Mouse (Mus musculus): ENCODE measurements around the gene Cfap20. TPM values are rescaled to one million over a fixed set of nuclear protein-coding genes. Genes with fewer than 3 reads are reported as not detected.
"Not testable (repeated sequence)": the region's sequence is repeated elsewhere in the genome, so short reads cannot be mapped to it uniquely, and the experiment has no call there.

Gene Cfap20
- polyA plus RNA-seq, 1 experiment from 2014 or later: 151 TPM

DNA sequence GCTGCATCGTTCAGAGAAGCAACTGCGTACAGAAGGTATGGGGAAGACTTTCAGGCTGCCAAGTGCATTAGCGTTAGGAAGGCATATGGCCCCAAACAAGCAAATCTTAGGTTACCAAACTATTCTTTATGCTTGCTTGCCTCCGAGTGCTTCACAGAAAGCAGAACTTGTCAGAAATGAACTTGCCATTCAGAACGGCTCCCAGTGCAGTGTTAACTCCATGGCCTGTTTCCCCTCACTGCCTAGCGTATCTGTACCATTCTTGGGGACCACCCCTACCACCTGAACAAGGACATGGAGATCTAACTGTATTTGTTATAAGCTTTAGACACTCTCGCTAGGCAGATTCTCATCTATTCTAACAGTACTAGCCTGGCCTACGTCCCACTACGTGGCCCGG is 47.4 kb downstream of the Cfap20 start:
- 86% methylated on average over 10 of the region's 10 CpGs for WGBS
- Histone ChIP-seq H3K9me3 (peaks cover 4% of the 10 kb centered on the region; the same call in 1 of the 2 replicates), H3K9ac (no peak overlapping the region), H3K27me3 (replicated peaks) (no peaks in the 10 kb centered on the region), H3K27ac (replicated peaks) (no peak overlapping the region), H3K36me3 (no peaks in the 10 kb centered on the region), H3K4me1 (peaks cover 14% of the 10 kb centered on the region), H3K4me2 (no peak overlapping the region), H3K4me3 (no peak overlapping the region)
- no peak for ATAC-seq (ENCODE audit: extremely low read depth, insufficient number of reproducible peaks, low FRiP score, low TSS enrichment)

DNA sequence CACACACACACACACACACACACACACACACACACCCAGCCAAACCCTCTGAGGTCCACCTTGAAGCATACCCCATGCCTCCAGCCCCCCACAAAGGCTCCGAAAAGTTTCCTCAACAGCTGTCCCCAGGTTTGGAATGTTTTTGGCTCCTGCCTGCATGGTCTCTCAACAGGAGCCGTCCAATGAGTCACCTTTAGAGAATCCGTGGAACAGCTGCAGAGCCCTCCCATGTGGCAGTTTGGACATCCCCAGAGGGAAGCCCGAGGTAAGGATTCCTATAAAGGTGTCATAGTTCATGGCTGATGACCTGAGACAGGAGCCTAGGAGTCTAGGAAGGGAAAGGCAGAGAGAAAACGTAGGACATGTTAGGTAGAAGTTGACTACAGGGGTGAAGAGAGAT is 48.6 kb downstream of the Cfap20 start:
- no peak for ATAC-seq (ENCODE audit: extremely low read depth, insufficient number of reproducible peaks, low FRiP score, low TSS enrichment)
- WGBS: 61% methylated on average over 5 of the region's 5 CpGs
- H3K9me3 ChIP-seq: peaks cover 6% of the 10 kb centered on the region; the same call in 1 of the 2 replicates
- H3K27me3 ChIP-seq (replicated peaks): no peaks in the 10 kb centered on the region
- no peak overlapping the region for H3K9ac ChIP-seq
- no peak overlapping the region for H3K27ac ChIP-seq (replicated peaks)
- no peak overlapping the region for H3K4me2 ChIP-seq
- H3K36me3 ChIP-seq: no peaks in the 10 kb centered on the region
- H3K4me1 ChIP-seq: peaks cover 10% of the 10 kb centered on the region; the same call in 1 of the 2 replicates
- no peak overlapping the region for H3K4me3 ChIP-seq

GRCm38 (mm10) chr8:95384501-95384900 is 50.2 kb downstream of the Cfap20 start:
- Histone ChIP-seq H3K4me3 (no peak overlapping the region), H3K9me3 (peaks cover 6% of the 10 kb centered on the region; the same call in 1 of the 2 replicates), H3K27me3 (replicated peaks) (no peaks in the 10 kb centered on the region), H3K9ac (no peak overlapping the region), H3K27ac (replicated peaks) (no peak overlapping the region), H3K4me1 (0 out of 2 replicates have a peak, but pooled peaks cover 2% of the 10 kb centered on the region), H3K36me3 (no peaks in the 10 kb centered on the region), H3K4me2 (no peak overlapping the region)
- 77% methylated on average over 3 of the region's 3 CpGs for WGBS
- no peak for ATAC-seq (ENCODE audit: extremely low read depth, insufficient number of reproducible peaks, low FRiP score, low TSS enrichment)

DNA sequence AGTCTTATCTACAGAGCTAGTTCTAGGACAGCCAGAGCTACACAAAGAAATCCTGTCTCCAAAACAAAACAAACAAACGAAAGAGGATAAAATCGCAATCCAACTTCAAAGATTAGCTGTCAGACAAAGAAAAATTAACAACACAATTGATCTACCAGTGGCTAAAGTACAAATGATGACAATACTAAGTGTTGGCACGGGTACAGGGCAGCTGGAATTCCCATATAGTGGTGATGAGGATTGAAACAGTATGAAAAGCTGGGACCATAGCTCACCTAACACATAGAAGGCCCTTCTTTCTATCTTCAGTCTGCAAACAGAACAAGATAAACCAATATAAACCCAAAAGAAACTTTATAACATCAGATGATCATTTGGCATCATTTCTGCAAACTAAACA is 53.1 kb downstream of the Cfap20 start:
- Histone ChIP-seq H3K4me1 (peaks cover 23% of the 10 kb centered on the region), H3K4me2 (no peak overlapping the region), H3K36me3 (no peaks in the 10 kb centered on the region), H3K27me3 (replicated peaks) (no peaks in the 10 kb centered on the region), H3K9me3 (peaks cover 6% of the 10 kb centered on the region; the same call in 1 of the 2 replicates), H3K4me3 (no peak overlapping the region), H3K27ac (replicated peaks) (no peak overlapping the region), H3K9ac (no peak overlapping the region)
- no peak for ATAC-seq (ENCODE audit: extremely low read depth, insufficient number of reproducible peaks, low FRiP score, low TSS enrichment)
- WGBS: 71% methylated on average over 3 of the region's 3 CpGs

- H3K4me1 ChIP-seq: peaks cover 30% of the 10 kb centered on the region
- H3K4me2 ChIP-seq: no peak overlapping the region
- H3K9ac ChIP-seq: no peak overlapping the region
- H3K9me3 ChIP-seq: peaks cover 6% of the 10 kb centered on the region; the same call in 1 of the 2 replicates
- H3K27me3 ChIP-seq (replicated peaks): no peaks in the 10 kb centered on the region
- H3K27ac ChIP-seq (replicated peaks): no peak overlapping the region
- no peaks in the 10 kb centered on the region for H3K36me3 ChIP-seq
- no peak overlapping the region for H3K4me3 ChIP-seq
- no peak for ATAC-seq (ENCODE audit: extremely low read depth, insufficient number of reproducible peaks, low FRiP score, low TSS enrichment)
These were observed 53.7 kb downstream of the Cfap20 start for GRCm38 (mm10) chr8:95380953-95381352.

GRCm38 (mm10) chr8:95378928-95379327 is 55.7 kb downstream of the Cfap20 start:
- H3K9me3 ChIP-seq; H3K36me3 ChIP-seq; H3K9ac ChIP-seq; H3K4me2 ChIP-seq; H3K4me3 ChIP-seq; H3K27me3 ChIP-seq (replicated peaks); ATAC-seq (ENCODE audit: extremely low read depth, insufficient number of reproducible peaks, low FRiP score, low TSS enrichment); H3K27ac ChIP-seq (replicated peaks): not testable (repeated sequence)
- WGBS: 88% methylated on average over 11 of the region's 11 CpGs
- peaks cover 35% of the 10 kb centered on the region for H3K4me1 ChIP-seq

DNA sequence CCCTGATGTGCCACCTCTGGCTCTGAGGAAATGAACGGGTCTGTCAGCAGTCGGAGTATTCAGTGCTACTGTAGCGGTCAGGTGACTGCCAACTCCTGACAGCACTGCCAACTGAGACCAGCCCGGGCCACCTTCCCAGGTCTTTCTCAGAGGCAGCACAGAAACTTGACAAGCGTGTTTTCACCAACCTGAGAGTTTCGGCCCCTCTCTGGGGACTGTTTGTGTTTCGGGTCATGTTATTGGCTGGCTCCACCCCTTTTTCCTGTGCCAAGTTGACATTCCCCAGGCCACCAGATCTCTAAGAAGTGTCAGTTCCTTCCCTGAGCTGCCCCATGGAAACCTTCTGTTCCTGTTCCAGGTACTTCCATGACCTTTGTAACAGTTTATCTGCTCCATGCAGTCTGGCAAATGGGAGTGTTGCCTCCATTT is 56.8 kb downstream of the Cfap20 start:
- Histone ChIP-seq H3K4me3 (no peak overlapping the region), H3K4me1 (peaks cover 45% of the 10 kb centered on the region), H3K27me3 (replicated peaks) (no peaks in the 10 kb centered on the region), H3K36me3 (peaks cover 18% of the 10 kb centered on the region), H3K4me2 (peak overlapping the region; percentile 54), H3K9ac (peak overlapping the region; percentile 69), H3K27ac (replicated peaks) (peak overlapping the region; percentile 90), H3K9me3 (peaks cover 3% of the 10 kb centered on the region; the same call in 1 of the 2 replicates)
- ATAC-seq (ENCODE audit: extremely low read depth, insufficient number of reproducible peaks, low FRiP score, low TSS enrichment): peak; percentile 29; the same call in 1 of the 2 replicates
- WGBS: 9% methylated on average over 7 of the region's 7 CpGs

DNA sequence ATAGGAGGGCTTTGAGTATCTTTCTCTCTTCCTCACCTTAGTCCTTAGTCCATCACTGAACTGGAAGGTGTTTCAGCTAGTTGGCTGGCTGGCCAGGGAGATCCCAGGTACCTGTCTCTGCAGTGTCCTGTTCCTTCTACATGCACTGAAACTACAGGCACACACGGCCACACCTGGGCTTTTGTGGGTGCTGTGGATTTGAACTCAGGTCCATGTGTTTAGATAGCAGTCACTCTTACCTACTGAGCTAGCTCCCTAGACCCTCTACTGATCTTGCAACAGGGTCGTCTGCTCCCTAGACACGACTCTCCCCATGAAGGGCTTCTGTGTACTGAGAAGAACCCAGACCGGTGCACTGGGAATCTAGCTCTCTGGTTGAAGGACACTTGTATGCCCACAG is 57.6 kb downstream of the Cfap20 start:
- peak overlapping the region; percentile 69 for H3K9ac ChIP-seq
- 66% methylated on average over 4 of the region's 4 CpGs for WGBS
- no peak for ATAC-seq (ENCODE audit: extremely low read depth, insufficient number of reproducible peaks, low FRiP score, low TSS enrichment)
- H3K27ac ChIP-seq (replicated peaks): peak overlapping the region; percentile 90
- H3K4me2 ChIP-seq: no peak overlapping the region
- H3K4me1 ChIP-seq: peaks cover 51% of the 10 kb centered on the region
- H3K27me3 ChIP-seq (replicated peaks): no peaks in the 10 kb centered on the region
- H3K9me3 ChIP-seq: peaks cover 3% of the 10 kb centered on the region; the same call in 1 of the 2 replicates
- peaks cover 25% of the 10 kb centered on the region for H3K36me3 ChIP-seq
- no peak overlapping the region for H3K4me3 ChIP-seq

GRCm38 (mm10) chr8:95376309-95376999 is 58.2 kb downstream of the Cfap20 start:
- Histone ChIP-seq H3K36me3 (peaks cover 32% of the 10 kb centered on the region), H3K9me3 (peaks cover 3% of the 10 kb centered on the region; the same call in 1 of the 2 replicates), H3K9ac (peak overlapping the region; percentile 11; the same call in 1 of the 2 replicates), H3K4me3 (no peak overlapping the region), H3K4me1 (peaks cover 51% of the 10 kb centered on the region), H3K27ac (replicated peaks) (peak overlapping the region; percentile 90), H3K27me3 (replicated peaks) (no peaks in the 10 kb centered on the region), H3K4me2 (no peak overlapping the region)
- WGBS: 64% methylated on average over 12 of the region's 12 CpGs
- ATAC-seq (ENCODE audit: extremely low read depth, insufficient number of reproducible peaks, low FRiP score, low TSS enrichment): no peak

DNA sequence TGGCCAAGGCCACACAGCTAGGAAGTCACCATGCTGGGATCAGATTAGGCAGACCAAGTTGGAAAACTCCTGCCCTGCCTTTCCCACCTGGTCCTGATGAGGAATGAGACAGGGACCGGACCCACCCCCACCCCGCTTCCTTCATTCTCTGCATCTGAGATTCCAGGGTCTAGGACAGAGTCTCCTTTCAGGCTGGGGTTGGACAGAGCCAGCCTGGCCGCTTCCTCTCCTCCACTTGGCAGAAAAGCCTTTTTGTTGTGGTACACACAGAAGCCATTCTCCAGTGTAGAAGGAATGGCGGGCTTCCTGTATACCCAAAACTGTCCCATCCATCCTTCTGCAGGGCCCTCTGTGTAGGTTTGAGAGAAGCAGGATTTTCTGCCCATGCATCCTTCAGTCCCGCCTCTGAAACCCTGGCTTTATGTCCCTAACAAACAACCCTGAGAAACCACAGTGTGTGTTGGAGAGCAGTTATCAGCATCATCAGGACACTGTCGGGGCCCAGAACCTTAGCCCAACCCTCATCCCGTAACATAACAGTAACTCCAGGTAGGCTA is 59.2 kb downstream of the Cfap20 start:
- Histone ChIP-seq H3K4me2 (no peak overlapping the region), H3K4me1 (peaks cover 48% of the 10 kb centered on the region), H3K9ac (no peak overlapping the region), H3K4me3 (no peak overlapping the region), H3K9me3 (no peaks in the 10 kb centered on the region), H3K27ac (replicated peaks) (no peak overlapping the region), H3K27me3 (replicated peaks) (no peaks in the 10 kb centered on the region), H3K36me3 (peaks cover 42% of the 10 kb centered on the region)
- WGBS: 74% methylated on average over 7 of the region's 7 CpGs
- ATAC-seq (ENCODE audit: extremely low read depth, insufficient number of reproducible peaks, low FRiP score, low TSS enrichment): no peak

GRCm38 (mm10) chr8:95374429-95374828 is 60.2 kb downstream of the Cfap20 start:
- H3K27me3 ChIP-seq (replicated peaks): no peaks in the 10 kb centered on the region
- no peak overlapping the region for H3K4me2 ChIP-seq
- peaks cover 55% of the 10 kb centered on the region for H3K4me1 ChIP-seq
- no peak overlapping the region for H3K4me3 ChIP-seq
- peaks cover 52% of the 10 kb centered on the region for H3K36me3 ChIP-seq
- no peak overlapping the region for H3K9ac ChIP-seq
- WGBS: 65% methylated on average over 3 of the region's 3 CpGs
- ATAC-seq (ENCODE audit: extremely low read depth, insufficient number of reproducible peaks, low FRiP score, low TSS enrichment): no peak
- no peak overlapping the region; the same call in 1 of the 2 replicates for H3K27ac ChIP-seq (replicated peaks)
- H3K9me3 ChIP-seq: no peaks in the 10 kb centered on the region
